Mouse (Mus musculus): ENCODE data around the gene Hipk4.
A peak's percentile ranks its signal among the peaks of the same experiment; 100 is the strongest.
"Not testable (repeated sequence)": the region's sequence is repeated elsewhere in the genome, so short reads cannot be mapped to it uniquely, and the experiment has no call there.

Gene Hipk4

DNA sequence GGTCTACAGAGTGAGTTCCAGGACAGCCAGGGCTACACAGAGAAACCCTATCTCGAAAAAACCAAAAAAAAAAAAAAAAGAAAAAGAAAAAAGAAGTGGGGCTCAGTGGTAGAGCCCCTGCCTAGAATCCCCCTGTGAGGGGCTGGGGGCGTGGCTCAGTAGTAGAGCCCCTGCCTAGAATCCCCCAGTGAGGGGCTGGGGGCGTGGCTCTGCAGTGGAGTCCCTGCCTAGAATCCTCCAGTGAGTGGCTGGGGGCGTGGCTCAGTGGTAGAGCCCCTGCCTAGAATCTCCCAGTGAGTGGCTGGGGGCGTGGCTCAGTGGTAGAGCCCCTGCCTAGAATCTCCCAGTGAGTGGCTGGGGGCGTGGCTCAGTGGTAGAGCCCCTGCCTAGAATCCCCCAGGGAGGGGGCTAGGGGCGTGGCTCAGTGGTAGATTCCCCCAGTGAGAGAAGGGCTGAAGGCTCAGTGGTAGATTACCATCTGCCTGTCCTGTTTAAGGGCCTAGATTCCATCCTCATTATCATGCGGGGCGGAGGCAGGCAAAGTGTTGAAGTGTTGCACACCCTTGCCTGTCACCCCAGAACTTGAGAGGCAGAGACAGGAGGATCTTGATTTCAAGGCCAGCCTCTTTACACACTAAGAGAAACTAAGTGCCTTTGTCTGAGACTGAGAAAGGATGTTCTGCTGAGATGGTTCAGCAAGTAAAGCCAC lies 28.3 kb upstream of the Hipk4 start:
- DNase-seq (ENCODE audit: low read depth, low spot score), result not testable (repeated sequence)

GRCm38 (mm10) chr7:27499036-27499435 lies 24.0 kb upstream of the Hipk4 start, which contains the start of gene Prx:
Prx (plus strand) TSS chr7:27499324.
- DNase-seq (ENCODE audit: low read depth, low spot score), result no peak

- DNase-seq (ENCODE audit: low read depth, low spot score), result no peak
These were observed 21.4 kb upstream of the Hipk4 start for GRCm38 (mm10) chr7:27501620-27502019.

DNA sequence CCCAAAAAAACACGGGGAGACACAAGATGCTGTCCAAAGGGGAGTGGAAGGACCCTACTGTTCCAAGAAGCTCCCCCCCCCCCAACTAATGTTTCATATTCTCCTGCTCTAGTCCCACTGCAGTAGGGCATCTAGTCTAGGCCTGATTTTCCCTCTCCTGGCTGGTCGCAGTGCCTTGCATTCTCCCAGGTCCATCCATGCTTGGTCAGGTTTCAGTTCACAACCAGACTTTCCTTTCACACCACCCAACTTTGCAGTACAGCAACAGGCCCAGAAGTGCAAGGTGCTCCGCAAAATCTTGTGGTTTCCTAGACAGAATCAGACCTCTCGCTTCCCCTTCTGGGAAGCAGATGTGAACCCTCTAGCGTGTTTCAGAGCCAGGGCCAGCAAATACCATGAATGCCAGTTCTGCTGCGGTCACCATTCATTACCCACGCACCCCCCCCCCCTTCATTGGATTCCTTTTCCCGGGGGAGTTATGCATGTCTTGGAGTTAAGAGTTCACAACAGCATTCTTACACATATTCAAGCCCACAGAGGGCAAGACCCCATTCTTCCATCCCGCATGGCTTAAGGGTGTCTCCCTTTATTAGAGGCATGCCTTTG lies 16.2 kb upstream of the Hipk4 start:
- no peak for DNase-seq (ENCODE audit: low read depth, low spot score)

DNA sequence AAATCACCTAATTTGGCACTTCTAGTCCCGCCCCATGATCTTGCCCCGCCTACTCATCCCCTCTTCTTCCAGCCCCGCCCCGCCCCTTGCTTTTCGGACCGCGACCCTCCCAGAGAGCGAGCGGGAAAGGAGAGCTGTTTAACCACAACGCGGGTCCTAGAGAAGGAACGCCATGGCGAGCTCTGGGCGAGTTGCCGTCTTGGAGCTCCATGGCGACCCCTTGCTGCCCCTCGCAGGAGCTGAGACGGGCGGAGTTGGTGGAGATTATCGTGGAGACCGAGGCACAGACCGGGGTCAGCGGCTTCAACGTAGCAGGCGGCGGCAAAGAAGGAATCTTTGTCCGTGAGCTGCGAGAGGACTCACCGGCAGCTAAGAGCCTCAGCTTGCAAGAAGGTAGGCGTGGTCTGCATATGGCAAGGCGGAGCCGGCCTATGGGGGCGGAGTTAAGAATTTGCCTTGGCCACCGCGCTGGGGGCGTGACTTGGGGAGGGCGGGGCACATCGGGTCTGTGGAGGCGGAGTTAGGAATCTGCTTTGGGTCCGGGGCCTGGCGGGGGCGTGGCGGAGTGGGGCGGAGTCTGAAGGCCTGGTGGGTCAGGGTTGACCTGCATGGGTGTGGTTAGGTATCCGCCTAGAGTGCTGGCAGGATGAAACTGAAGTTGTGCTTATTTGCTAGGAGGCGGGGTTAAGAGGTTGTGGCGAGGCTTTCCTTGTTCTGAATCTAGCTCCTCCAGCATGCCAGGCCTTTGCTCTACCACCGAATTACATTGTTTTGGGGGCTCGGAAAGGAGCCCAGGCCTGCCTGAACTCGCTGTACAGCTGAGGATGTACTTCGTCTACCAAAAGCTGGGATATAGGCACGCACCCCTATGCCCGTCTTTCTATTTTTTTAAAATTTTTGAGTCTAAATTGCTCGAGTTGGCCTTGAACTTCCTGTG lies 15.1 kb upstream of the Hipk4 start:
- peak; percentile 98 for DNase-seq (ENCODE audit: low read depth, low spot score)

- DNase-seq (ENCODE audit: low read depth, low spot score), result peak; percentile 54
These were observed 14.4 kb upstream of the Hipk4 start for GRCm38 (mm10) chr7:27508648-27509005.

GRCm38 (mm10) chr7:27510809-27511208 lies 12.3 kb upstream of the Hipk4 start:
- no peak for DNase-seq (ENCODE audit: low read depth, low spot score)

GRCm38 (mm10) chr7:27514961-27515360 lies 8.1 kb upstream of the Hipk4 start:
- DNase-seq (ENCODE audit: low read depth, low spot score), result no peak

DNA sequence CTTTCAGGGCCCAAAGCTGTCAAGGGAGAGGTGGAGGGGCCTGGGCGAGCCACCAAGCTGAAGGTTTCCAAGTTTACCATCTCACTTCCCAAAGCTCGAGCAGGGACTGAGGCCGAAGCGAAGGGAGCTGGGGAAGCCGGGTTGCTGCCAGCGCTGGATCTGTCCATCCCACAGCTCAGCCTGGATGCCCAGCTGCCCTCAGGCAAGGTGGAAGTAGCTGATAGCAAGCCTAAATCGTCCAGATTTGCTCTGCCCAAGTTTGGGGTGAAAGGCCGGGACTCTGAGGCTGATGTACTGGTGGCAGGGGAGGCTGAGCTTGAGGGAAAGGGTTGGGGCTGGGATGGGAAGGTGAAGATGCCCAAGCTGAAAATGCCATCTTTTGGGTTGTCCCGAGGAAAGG lies 4.8 kb upstream of the Hipk4 start:
- no peak for DNase-seq (ENCODE audit: low read depth, low spot score)

DNA sequence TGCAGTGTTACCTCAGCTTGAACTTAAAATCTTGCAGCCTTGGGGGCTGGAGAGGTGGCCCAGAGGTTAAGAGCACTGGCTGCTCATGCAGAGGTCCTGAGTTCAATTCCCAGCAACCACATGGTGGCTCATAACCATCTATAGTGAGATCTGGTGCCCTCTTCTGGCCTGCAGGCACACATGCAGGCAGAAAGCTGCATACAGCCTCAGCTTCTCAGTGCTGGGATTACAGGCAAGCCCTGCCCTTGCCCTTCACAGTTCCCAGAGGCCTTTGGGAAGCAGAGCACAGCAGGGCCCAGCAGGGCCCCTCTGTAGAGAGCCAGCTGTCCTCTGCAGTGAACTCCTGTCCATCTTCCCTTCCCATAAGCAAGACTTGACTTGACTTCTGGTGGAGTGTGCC lies 3.0 kb upstream of the Hipk4 start:
- no peak for DNase-seq (ENCODE audit: low read depth, low spot score)

GRCm38 (mm10) chr7:27520599-27520998 lies 2.5 kb upstream of the Hipk4 start:
- DNase-seq (ENCODE audit: low read depth, low spot score), result no peak

DNA sequence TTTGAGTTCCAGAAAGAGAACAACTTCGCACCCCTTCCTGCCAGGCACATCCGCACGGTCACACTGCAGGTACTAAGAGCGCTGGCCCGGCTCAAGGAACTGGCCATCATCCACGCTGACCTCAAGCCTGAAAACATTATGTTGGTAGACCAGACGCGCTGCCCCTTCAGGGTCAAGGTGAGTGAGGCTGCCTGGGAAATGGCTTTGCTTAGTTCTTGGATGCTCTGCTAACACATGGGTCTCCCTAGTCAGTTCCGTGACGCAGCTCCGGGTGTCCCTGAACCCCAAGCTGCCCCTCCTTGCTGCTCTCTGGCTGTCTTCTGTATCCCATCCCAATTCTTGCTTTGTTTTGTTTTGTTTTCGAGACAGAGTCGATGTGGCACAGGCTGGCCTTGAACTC lies 738 bp downstream of the Hipk4 start:
- no peak for DNase-seq (ENCODE audit: low read depth, low spot score)

DNA sequence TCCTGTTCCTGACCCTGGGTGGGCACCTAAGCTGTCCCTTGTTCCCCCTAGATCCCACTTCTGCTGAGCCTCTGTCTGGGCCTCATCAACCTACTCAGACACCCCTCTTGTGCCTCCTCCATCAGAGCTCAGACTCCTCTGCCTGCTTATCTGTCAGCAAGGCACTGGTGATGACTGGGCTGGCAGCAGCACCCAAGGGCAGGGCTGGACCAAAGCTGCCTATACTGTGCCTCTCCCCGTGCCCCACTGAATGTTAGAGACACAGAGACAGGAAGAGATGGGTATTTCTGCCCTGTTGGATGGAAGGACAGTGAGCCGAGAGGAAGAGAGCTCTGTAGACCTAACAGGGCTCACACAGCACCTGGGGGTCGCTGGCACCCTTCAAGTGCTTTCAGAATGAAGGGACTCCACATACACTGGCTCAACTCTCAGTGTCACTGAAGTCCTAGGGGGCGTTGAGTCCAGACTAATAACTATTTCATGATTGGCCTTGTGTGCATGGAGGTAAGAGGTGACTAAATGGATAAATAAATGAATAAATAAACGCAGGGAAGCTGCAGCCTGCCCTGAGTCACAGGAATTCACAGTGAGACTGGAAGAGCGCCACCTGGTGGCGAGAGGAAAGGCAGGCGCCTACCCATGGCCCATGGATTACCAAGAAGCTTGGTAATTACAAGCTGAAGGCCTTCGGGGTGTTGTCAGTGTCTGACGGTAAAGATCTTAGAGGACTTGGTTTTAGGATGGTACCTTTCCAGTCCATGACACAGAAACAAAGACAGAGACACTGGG lies 3.2 kb downstream of the Hipk4 start:
- DNase-seq (ENCODE audit: low read depth, low spot score), result peak; percentile 85

DNA sequence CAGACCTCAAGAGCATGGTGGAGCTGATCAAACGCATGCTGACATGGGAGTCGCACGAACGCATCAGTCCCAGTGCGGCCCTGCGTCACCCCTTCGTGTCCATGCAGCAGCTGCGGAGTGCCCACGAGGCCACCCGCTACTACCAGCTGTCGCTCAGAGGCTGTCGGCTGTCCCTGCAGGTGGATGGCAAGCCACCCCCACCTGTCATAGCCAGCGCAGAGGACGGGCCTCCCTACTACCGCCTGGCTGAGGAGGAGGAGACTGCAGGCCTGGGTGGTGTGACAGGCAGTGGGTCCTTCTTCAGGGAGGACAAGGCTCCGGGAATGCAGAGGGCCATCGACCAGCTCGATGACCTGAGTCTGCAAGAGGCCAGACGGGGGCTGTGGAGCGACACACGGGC lies 6.0 kb downstream of the Hipk4 start:
- DNase-seq (ENCODE audit: low read depth, low spot score), result no peak

GRCm38 (mm10) chr7:27530937-27531336 lies 7.9 kb downstream of the Hipk4 start:
- DNase-seq (ENCODE audit: low read depth, low spot score), result no peak

DNA sequence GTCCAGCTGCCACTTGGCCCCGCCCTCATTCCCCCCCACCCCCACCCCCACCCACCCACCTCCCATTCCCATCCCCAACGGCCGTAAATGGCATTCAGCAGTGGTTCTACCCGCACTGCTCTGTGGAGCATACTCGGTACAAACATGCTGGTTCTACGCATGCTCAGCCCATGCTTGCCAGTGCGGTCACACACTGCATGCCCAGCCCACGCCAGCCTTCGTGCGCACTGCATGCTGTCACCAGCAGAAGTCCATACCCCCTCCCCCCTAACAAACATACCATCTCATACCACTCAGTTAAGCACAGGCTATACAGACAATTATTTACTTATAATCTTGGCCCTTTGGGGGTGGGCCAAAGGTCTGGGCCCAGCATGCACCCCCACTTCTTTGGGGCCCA lies 8.6 kb downstream of the Hipk4 start:
- no peak for DNase-seq (ENCODE audit: low read depth, low spot score)

DNA sequence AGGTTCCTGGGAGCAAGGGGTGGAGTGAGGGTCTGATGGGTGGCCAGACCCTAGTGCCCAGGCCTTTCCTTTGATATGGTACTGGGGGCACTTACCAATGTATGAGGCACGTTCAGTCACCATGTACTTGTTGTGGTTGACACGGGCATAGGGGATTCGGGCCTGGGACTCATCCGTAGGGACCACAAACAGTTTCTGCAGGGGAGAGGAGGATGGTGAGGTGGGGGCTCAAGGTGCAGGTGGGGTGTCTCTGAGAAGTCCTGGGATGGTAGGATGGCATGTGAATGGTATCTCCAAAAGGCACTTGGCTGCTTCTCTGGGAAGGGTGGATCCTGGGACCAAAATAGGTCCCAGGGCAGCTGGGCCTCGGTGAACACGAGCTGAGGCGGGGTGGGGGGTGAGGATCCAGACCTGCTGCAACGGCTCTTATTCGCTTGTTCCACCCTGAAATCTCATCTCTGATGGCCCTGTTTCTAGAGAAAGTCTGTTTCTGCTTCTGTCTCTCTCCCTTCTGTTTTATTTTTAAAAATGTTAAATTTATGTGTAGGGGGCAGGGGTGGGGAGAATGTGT lies 9.5 kb downstream of the Hipk4 start:
- DNase-seq (ENCODE audit: low read depth, low spot score), result no peak

GRCm38 (mm10) chr7:27535386-27535785 lies 12.3 kb downstream of the Hipk4 start:
- no peak for DNase-seq (ENCODE audit: low read depth, low spot score)

DNA sequence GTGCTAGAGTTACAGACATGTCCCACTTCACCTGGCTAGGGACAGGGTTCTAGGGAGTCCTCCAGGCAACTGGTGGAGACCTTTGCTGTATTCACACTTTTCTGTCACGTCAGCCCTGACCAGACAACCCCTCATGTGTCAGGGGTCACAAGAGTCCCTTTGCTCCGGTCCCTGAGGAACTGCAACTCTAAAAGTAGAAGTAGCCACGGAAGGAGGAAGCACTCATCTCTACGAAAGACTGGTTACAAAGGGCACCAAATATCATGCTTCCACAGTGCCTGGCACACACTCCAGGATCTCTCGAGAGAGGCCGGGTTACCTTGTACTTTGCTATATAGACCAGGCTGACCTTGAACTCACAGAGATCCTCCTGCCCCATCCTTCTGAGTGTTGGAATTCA lies 13.6 kb downstream of the Hipk4 start:
- DNase-seq (ENCODE audit: low read depth, low spot score), result no peak

DNA sequence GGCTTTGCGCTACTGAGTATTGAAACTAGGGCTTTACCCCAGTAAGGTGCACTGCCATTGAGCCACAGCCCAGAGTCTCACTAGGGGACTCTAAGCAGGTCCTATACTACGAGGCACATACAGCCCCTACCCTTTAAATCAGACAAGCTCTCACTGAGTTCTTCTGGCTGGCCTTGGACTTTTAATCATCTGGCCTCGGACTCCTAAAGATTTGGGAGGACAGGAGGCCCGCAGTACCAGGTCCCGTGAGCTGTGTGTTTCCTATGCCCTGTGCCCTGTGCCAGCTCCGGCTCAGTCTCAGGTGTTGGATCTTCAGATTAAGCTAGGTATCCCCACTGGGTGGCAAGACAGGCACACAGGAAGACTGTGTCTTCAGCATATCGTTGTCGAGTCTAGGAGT lies 14.9 kb downstream of the Hipk4 start:
- no peak for DNase-seq (ENCODE audit: low read depth, low spot score)

DNA sequence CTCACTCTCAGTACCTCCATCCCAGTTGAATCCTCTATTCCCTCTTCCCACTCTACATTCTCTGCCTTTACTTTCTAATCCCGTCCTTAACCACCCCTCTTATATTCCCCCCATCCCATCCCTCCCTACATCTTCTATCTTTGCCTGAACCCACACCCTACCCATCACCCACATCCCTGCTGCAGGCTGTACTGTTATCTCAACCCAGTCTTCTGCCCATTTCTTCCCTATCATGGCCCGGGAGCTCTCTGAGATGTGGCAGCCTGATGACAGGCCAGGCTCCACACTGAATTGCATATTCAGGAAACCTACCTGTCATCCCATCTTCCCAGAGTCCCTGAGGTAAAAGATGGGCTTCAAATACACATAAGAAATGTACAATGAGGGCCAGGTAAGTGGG lies 15.7 kb downstream of the Hipk4 start:
- no peak for DNase-seq (ENCODE audit: low read depth, low spot score)

Data from forelimb bud, embryonic 11.5 days (tissue).